In the genomic region with DNA sequence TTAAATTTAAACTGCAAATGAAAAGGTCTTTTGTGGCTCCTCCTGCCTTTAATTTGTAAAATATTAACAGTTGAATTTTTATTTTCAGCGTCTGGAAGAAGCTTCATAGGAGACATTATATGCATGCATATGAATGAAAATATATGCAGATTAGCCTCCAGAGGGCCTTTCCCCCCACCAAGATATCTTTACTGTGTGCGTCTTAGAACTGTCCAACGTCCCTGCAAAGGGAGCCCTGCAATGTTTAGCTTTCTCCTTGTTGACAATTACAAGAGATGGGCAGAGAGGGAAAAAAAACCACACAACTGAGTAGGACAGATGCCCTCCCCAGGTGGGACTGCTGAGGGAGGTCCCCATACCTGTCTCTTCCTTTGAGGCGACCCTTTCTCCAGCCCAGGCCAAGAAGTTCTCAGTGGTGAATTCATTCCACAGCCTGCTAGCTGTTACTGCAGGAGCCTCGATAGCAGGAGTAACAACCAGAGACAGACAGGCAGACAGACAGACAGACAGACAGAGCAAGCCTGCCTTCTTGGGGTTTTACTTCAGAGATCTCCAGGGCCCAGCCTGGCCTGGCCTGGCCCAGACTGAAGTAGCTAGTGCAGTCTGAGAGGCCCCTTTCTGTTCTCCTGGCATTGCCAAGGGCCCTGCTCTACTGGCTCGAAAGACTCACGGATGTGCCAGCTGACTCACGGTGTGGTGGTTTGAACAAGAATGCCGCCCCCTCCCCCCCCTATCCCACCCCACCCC, we compare ENCODE assay signal across 9 mouse cellular contexts. TPM values are rescaled to one million over a fixed set of nuclear protein-coding genes. Genes with fewer than 3 reads are reported as not detected.
DNase-seq lines count a peak whose midpoint lies in the region; ATAC-seq lines count a peak whose summit lies in the region.
"Had no signal": no experiment of that assay in that cellular context is flagged by ENCODE, and none has a peak within 500 bp of the region (broad histone marks: within the 10 kb centered on the region; RNA-seq: fewer than 3 reads in every experiment).

No protein-coding gene starts in this region.

- no peak for ATAC-seq in lung, embryonic 15.5 days (ENCODE audit: borderline replicate concordance, extremely low read depth, low FRiP score, low TSS enrichment)
- ATAC-seq in embryonic facial prominence, embryonic 13.5 days (ENCODE audit: insufficient number of reproducible peaks, insufficient read depth, low FRiP score, low TSS enrichment, low read depth) = peak; percentile 39; the same call in 1 of the 2 replicates
- no peak for ATAC-seq in kidney, embryonic 16.5 days (ENCODE audit: low FRiP score, low TSS enrichment)

- no peaks in the 10 kb centered on the region for H3K9me3 ChIP-seq in lung, embryonic 15.5 days
- H3K9me3 ChIP-seq in embryonic facial prominence, embryonic 13.5 days = no peaks in the 10 kb centered on the region; the same call in none of the 2 replicates
- peaks cover 3% of the 10 kb centered on the region; the same call in 1 of the 2 replicates for H3K9me3 ChIP-seq in kidney, embryonic 16.5 days (ENCODE audit: low read length)

- peak overlapping the region; percentile 11; the same call in 1 of the 2 replicates for H3K9ac ChIP-seq in lung, embryonic 15.5 days
- H3K9ac ChIP-seq in embryonic facial prominence, embryonic 13.5 days = no peak overlapping the region
- H3K9ac ChIP-seq in kidney, embryonic 16.5 days (replicated peaks; ENCODE audit: low read length) = no peak overlapping the region

- no peaks in the 10 kb centered on the region for H3K27me3 ChIP-seq in lung, embryonic 15.5 days
- no peaks in the 10 kb centered on the region for H3K27me3 ChIP-seq in embryonic facial prominence, embryonic 13.5 days
- H3K27me3 ChIP-seq in kidney, embryonic 16.5 days (ENCODE audit: insufficient read depth, low read length) = no peaks in the 10 kb centered on the region

- 65% methylated on average over 9 of the region's 9 CpGs for WGBS in lung, embryonic 15.5 days
- whole genome bisulfite sequencing in embryonic facial prominence, embryonic 13.5 days = 45% methylated on average over 9 of the region's 9 CpGs
- WGBS in kidney, embryonic 16.5 days = 69% methylated on average over 9 of the region's 9 CpGs

- intact Hi-C loops in left cerebral cortex, postnatal 14 days (cut with DNase I) = no loop called here

- H3K4me2 ChIP-seq in lung, embryonic 15.5 days = peak overlapping the region; percentile 4
- H3K4me2 ChIP-seq in embryonic facial prominence, embryonic 13.5 days = peak overlapping the region; percentile 77; the same call in 1 of the 2 replicates
- H3K4me2 ChIP-seq in kidney, embryonic 16.5 days (replicated peaks; ENCODE audit: low read depth, low read length) = no peak overlapping the region

- peak overlapping the region; percentile 95 for H3K27ac ChIP-seq in lung, embryonic 15.5 days
- H3K27ac ChIP-seq in embryonic facial prominence, embryonic 13.5 days = peak overlapping the region; percentile 99
- H3K27ac ChIP-seq in kidney, embryonic 16.5 days (ENCODE audit: low read length) = peak overlapping the region; percentile 57

- no peak overlapping the region for H3K4me3 ChIP-seq in lung, embryonic 15.5 days
- H3K4me3 ChIP-seq in embryonic facial prominence, embryonic 13.5 days = no peak overlapping the region
- no peak overlapping the region for H3K4me3 ChIP-seq in kidney, embryonic 16.5 days (ENCODE audit: low read length)

- DNase-seq in lung, postnatal 25 days (ENCODE audit: low spot score) = no peak
- peak; percentile 34 for DNase-seq in thymus, postnatal 0 days (ENCODE audit: low spot score)
- no peak for DNase-seq in embryo, embryonic 11 days
- DNase-seq in left cerebral cortex, postnatal 14 days (ENCODE audit: low spot score in 2 of 2) = no peak

- H3K36me3 ChIP-seq in lung, embryonic 15.5 days = no peaks in the 10 kb centered on the region
- H3K36me3 ChIP-seq in embryonic facial prominence, embryonic 13.5 days = peaks cover 5% of the 10 kb centered on the region; the same call in 1 of the 2 replicates
- H3K36me3 ChIP-seq in kidney, embryonic 16.5 days (ENCODE audit: insufficient read depth, low read length) = 0 out of 2 replicates have a peak, but pooled peaks cover 3% of the 10 kb centered on the region

- peaks cover 28% of the 10 kb centered on the region for H3K4me1 ChIP-seq in lung, embryonic 15.5 days
- peaks cover 27% of the 10 kb centered on the region for H3K4me1 ChIP-seq in embryonic facial prominence, embryonic 13.5 days
- H3K4me1 ChIP-seq in kidney, embryonic 16.5 days (ENCODE audit: insufficient read depth, low read length) = peaks cover 26% of the 10 kb centered on the region

RNA-seq across cellular contexts. Expression of a gene that starts 1.2 kb away (rescaled TPM):
- 3.3 and 4.0 TPM in 2 replicates for polyA plus RNA-seq in lung, embryonic 15.5 days (2015; fragmentation: Nextera tagmentation; extraction: Ambion mirVana)
- 1.6 and 2.4 TPM in 2 replicates for polyA plus RNA-seq in embryonic facial prominence, embryonic 13.5 days (2015; fragmentation: Nextera tagmentation; extraction: Ambion mirVana)
- polyA plus RNA-seq in kidney, embryonic 16.5 days (2015; fragmentation: Nextera tagmentation; extraction: Ambion mirVana) = 0.42 TPM in 1 of 2 replicates, not detected in the other
- 0.79 TPM in 1 of 2 replicates, not detected in the other for polyA plus RNA-seq in thymus, postnatal 0 days (2015; fragmentation: Nextera tagmentation; extraction: Ambion mirVana)
- total RNA-seq in left cerebral cortex, postnatal 14 days (2021) = 10 to 100 TPM; 16.6 to 17.8 TPM
- polyA plus RNA-seq: heart, embryonic 14.5 days; testis, adult 2 months had no signal
